Mouse (Mus musculus): ENCODE data around the gene Focad. TPM values are rescaled to one million over a fixed set of nuclear protein-coding genes. Genes with fewer than 3 reads are reported as not detected.

Gene Focad
- total and polyA plus RNA-seq, 2 experiments from 2014 or later: 9.2 to 34.1 TPM

GRCm38 (mm10) chr4:88458673-88459072 is 364.2 kb downstream of the Focad start:
- Histone ChIP-seq H3K36me3 (ENCODE audit: insufficient read depth, low read length) (no peaks in the 10 kb centered on the region), H3K9me3 (ENCODE audit: low read length) (no peaks in the 10 kb centered on the region), H3K4me1 (ENCODE audit: insufficient read depth, low read length) (no peaks in the 10 kb centered on the region), H3K27ac (no peak overlapping the region), H3K4me2 (ENCODE audit: low read depth, low read length) (no peak overlapping the region), H3K27me3 (ENCODE audit: insufficient read depth, low read length) (no peaks in the 10 kb centered on the region), H3K4me3 (ENCODE audit: low read length) (no peak overlapping the region), H3K9ac (replicated peaks; ENCODE audit: low read length) (no peak overlapping the region)
- DNase-seq (ENCODE audit: low spot score) (no peak), ATAC-seq (no peak)
- no peak for TF ChIP-seq CTCF (IDR thresholded peaks at IDR 0.05; ENCODE audit: low read depth)
- WGBS: 87% methylated on average over 2 of the region's 2 CpGs

MicroRNA genes within 50 kb of the gene (microRNA counts, 519-probe panel; counts per million panel counts)
- microRNA mmu-miR-491: not detected

Small RNAs within 50 kb of the gene (microRNA-seq; reads per million reads assigned to microRNA genes)
- gene Mir491: 6.7 to 10.0 reads per million in 2 experiments

Other genes starting within 250 kb of the Focad start
- gene Mllt3, start 61.3 kb upstream of the Focad start, total RNA-seq (2014; rRNA removed): 18.6 and 22.7 TPM in 2 replicates
- gene Mllt3, start 61.3 kb upstream of the Focad start, polyA plus RNA-seq (2015; fragmentation: Nextera tagmentation; extraction: Ambion mirVana): 61.3 and 62.9 TPM in 2 replicates

Data from hindbrain, postnatal 0 days (tissue).